Mouse (Mus musculus) layer of hippocampus, adult 8-10 months (tissue): ENCODE data around the gene Peli2. TPM values are rescaled to one million over a fixed set of nuclear protein-coding genes. Genes with fewer than 3 reads are reported as not detected.

ENCODE experiments used
- DNase-seq, 2 experiments: peaks; one replicate each; pipeline ENCODE4 v3.0.0; 2022; ENCODE audit warnings: low spot score in 2 of 2
- total RNA-seq, 4 experiments: library from RNA; stranded (reverse); gene quantifications; 2 replicates each; pipeline ENCODE4 v1.2.4; 2022

Peli2 gene
- total RNA-seq, 4 experiments from 2014 or later = 24.2 to 36.6 (median 30.0) TPM

DNA sequence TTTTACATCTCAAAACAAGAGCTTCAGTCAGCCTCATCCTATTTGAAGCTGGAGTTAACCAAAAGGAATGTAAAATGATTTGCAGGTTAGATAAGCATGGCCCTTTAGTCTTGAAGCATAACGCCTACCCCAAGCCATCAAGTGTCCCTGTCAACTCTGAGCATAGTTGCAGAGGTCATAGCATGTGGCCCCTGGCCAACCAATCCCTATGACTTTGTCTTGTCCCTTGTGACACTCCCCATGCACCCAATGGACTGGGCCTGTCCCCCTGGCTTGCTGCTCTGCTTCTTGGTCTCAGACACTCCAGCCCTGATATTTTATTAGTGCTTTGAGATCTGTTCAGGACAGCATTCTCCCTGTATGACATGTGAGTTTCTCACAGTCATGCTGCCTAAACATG, 30.3 kb downstream of the Peli2 start:
- DNase-seq = no peak

DNA sequence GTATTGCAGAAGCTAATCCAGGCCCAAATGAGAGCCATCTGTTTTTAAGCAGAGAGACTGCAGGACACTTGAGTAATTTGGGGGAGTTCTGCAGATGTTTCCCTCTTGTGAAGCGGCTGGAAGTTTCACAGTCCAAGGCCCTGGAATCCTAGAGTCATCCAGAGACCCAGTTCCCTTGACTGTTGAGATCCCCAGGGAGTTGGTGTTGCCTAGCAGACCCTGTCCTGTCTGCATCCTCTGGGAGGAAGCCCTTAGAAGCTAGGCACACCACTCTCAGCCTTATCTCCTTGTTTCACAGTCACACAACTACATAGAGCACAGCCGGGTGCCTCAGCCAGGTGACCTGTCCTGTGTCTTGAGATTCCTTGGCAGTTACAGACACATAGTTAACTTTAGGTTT, 30.9 kb downstream of the Peli2 start:
- no peak for DNase-seq

DNA sequence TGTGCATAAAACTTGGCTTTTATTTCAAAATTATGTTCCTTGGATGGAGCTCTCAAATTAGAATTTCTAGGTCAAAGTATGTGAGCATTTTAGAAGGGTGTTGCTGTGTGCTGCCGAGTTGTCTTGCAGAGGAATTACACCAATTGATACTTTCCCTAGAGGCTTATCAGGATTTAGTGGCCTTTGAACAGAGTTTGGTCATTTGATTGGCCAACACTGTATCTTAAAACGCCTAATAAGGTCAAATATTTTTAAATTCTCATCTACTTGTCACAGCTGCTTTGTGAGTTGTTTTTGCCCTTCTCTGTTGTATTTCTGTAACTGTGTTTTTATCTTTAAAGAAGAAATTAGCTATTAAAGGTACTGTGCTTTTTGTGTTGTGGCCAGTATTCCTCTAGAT, 32.4 kb downstream of the Peli2 start:
- DNase-seq = no peak

DNA sequence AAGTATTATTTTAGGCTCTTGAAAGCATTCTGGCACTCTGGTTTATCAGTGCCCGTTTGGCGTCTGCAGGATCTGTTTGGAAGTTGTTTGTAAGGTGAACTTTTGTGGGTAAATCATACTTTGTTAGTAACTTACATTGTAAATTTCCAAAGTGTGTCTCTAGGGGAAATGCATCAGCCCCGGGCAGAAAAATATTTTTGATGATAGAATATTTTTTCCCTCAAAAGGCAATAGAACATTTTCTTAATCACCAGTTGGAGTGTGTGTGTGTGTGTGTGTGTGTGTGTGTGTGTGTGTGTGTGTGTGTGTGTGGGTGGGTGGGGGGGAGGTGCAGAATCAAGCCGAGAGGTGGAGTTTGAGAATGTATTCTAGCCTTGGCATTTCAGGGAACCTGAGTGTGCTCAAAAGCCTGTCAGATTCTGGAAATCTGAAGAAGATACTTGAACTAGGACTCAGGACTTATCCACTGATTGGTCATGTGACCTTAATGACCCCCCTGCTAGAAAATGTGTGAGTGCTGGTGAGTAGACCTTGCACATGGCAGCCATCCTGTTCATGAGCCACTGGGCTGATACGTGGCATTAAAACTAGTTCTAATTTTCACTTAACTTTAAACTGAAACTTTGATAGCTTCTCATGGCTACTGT, 33.4 kb downstream of the Peli2 start:
- DNase-seq = no peak

DNA sequence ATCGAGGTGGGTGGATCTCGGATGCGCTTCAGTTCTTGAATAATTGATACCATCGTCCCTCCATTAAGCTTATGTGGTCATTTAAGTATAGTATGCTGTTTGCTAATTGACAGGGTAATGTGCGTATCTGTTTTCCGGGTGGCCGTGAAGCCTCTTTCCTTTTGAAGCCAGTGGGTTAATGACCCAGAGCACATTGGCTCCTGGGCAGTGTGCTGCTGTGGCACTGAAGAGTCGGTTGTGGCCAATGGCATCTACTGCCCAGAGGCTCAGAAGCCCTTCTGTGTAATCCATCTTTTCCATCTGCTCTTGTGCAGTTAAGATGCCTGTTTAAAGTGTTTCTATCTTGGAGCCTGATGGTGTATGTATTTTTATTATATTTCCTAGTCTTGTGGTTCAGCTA, 34.0 kb downstream of the Peli2 start:
- DNase-seq = no peak

DNA sequence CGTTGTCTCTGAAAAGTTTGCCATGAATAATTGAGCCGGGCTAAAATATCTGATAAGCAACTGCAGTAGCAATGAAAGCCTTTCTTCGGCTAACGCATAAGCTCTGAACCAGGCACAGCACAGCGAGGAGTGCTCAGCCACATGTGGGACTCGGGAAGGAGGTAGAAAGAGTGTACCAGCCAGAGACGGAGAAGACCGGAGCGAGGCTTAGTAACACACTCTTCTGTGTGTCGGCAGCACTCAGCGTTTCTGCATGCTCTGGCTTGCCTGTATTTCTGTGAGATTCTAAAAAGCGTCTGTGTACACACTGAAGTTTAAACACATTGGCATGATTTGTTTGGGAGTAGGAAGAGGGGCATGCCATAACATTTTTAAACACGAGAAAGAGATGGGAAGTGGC, 34.5 kb downstream of the Peli2 start:
- DNase-seq = no peak

DNA sequence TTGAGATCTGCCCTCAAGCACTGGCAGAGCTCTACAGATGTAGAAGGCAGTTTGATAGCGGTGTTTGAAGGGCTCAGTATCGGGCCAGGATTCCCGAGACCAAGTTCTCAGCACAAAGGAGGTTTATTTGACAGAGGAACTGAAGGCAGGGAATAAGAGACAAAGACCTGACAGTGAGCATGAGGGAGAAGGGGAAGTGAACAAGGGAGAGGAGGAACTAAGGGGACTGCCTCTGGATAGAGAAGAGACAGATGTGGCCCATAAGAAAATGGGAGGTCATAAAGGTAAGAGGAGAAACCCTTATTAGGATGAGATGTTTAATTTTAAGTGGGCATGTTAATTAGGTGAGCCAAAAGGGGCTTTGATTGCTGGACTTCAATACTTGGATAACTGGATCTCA, 36.5 kb downstream of the Peli2 start:
- no peak for DNase-seq

DNA sequence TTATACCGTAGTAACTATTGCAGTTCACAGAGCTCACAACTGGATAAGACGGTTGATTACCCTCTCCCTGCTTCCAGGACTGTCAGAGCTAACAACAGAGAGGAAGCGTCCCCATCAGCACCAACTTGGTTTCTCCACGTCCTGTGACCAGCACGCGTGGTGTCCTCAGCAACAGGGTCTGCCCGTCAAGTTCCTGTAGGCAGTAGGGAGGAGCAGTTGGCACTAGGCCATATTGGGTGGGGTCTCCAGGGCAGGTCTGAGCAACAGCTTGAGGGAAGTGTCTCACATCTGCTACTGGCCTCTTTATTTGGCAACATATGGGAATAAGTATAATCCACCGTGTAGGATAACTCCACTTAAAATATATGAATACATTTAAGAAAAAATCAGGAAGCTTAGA, 37.2 kb downstream of the Peli2 start:
- DNase-seq = no peak

DNA sequence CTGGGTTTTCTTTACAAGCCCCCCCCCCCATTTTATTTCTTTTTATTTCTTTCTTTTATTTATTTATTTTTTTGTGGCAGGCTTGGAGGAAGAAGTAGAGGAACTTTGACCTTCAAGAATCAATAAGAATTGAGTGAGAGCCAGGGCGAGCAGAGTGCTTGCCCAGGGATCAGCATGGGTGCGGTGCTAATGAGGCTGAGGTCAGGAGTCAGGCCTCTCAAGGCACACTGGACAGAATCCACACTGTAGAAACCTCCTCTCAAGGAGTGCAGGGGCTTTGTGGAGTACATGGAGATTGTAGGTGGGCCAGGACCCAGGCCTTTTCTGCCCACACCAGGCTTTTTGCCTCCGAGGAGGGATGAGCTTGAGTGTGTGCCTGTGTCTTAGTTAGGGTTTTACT, 38.8 kb downstream of the Peli2 start:
- DNase-seq = no peak

DNA sequence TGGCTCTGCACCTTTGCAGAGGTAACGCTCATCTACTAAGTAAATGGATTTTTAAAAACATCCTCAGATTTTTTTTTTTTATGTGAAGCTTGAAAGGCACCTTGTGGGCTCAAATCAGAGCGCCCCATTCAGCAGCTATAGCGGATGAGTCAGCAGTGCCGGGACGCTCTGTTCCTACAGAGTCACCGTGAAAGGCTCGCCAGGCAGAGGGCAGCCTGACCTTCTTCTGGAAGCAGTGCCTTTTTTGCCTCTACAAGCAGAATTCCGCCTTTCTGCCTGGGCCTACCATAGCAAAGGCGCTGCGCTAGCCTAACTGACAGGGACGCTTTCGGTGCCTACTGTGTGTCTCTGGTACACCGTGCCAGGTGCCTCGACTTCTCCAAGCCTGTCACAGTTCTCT, 41.8 kb downstream of the Peli2 start:
- no peak for DNase-seq

DNA sequence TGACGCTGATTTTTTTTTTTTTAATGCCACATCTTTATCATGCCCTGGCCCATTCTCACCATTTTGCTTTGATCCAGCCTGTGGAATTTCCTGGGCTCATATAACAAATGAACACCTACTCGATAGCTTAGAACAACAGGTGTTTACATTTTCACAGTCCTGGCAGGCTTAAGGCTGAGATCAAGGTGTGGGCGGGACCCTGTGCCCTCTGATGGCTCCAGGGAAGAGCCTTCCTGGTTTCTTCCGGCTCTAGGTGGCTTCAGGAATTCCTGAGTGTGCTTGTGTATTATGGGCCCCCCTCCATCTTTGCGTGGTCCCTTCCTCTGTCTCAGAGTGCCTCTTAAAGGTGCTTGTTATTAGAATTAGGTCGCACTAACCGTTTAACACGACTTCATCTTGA, 44.3 kb downstream of the Peli2 start:
- no peak for DNase-seq

DNA sequence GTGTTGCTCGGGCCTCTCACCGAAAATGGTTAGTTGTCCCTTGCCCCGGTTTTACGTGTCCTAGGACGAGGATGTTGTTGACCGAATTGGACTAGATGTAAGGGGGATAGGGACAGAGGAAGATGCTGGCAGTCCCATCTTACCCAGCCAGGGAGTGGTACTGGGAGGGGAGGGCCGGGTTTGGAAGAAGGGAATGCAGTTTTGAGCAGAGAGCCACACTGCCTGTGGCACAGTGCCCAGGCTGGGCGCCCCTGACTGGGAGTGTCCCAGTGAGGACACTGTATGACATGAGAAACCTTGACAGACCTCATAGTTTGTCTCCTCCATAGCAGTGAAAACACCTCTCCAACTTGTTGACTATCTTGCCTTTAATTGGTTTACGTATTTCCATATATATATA, 45.8 kb downstream of the Peli2 start:
- DNase-seq = no peak

DNA sequence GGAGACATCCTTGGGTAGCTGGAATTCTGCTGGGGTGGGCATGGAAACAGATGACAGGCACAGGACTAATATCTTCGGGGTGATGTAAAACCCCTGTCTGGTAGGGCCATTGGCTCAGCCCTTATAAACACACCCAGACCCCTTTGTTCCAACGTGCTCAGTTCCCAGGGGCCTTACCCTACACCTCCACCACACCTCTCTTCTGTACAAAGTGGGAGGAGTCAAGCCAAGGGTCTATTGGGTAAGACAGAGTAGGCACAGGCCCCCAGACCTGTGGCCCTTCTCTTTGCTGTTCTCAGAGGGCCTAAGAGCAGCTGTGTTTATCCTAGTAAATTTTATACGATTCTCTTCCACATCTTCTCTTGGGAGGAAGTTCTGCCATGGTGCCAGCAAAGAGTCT, 46.4 kb downstream of the Peli2 start:
- no peak for DNase-seq

DNA sequence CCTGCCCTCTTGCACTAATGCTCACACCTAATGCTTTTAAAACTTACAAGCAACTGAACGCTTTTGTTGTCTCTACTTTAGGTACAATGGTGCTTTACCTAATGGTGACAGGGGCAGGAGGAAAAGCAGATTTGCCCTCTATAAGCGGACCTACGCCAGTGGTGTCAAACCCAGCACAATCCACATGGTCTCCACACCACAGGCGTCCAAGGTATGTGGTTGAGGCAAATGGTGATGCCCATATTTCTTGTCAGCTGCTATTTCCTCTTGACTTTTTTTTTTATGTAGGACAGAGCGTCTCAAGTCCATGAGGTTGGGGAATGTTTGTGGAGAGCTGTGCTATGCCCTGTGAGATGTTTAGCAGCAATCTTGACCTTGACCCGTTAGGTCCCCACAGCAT, 47.5 kb downstream of the Peli2 start:
- DNase-seq = no peak

DNA sequence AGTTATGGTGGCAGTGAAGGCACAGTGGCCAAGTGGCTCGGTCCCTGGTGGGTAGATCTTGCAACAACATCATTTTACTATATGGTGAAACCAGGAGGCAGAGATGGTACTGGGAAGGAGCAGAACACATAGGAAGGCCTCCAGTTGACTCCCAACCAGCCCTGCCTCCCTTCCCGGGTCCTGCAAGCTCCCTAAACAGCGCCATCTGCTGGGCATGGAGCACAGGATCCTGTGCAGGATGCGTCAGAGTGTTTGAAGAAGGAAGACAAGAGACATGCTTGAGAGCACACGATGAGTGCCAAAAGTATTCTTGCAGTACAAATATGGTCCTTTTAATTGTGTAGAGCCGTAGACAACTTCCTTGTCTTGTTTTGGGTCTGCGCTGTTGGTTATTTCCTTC, 49.3 kb downstream of the Peli2 start:
- DNase-seq = no peak

DNA sequence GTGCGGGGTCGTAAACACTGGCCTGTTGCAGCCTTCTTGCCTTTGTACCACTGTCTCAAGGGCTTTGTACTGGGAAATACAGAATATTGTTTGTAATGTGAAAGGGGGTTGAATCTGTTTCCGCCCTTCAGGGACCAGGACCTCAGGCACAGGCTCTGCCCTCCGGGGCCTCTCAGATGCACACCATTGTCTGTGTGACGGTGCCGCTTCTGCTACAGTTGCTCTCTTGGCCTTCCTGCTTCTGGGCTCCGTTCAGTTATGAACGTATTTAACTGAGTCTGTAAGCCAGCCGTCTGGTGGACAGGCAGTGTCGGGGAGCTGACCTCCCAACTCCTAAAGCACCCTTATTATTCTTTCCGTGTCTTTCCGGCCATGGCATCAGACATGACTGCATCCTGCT, 50.6 kb downstream of the Peli2 start:
- no peak for DNase-seq

DNA sequence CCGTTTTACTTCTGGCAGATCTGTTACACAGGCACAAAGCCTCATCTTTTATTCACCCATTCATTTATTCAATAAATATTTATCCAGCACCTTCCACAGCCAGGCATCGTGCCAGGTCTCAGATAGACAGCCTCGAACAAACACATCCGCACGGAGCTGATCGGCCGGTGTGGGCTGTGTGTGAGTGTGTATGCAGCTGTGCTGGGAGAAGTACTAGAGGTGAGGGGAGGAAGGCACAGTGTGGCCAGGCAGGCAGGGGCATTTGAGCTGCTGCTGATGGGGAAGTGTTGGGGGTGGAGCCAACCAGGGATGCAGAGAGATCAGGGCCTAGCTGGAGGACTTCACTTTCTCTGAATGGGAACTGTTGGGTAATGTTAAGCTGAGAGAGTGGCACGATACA, 51.4 kb downstream of the Peli2 start:
- no peak for DNase-seq

DNA sequence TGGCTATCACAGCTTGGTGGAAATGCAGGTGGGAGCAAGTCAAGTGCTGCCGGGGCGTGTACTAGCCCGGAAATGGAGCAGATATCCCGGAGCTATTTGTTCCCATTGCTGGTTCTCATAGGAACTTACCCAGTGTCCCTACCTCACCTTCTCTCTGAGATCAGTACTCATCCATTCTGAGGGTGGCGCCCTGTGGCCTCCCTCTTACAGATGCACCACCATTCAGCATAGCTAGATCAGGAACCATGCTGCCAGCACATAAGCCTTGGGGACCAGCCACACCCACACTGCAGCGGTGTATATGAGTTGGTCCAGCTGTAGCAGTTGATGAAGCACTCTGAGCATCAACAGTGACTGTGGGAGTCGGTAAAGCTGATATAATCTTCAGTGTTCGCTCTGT, 52.3 kb downstream of the Peli2 start:
- DNase-seq = no peak

DNA sequence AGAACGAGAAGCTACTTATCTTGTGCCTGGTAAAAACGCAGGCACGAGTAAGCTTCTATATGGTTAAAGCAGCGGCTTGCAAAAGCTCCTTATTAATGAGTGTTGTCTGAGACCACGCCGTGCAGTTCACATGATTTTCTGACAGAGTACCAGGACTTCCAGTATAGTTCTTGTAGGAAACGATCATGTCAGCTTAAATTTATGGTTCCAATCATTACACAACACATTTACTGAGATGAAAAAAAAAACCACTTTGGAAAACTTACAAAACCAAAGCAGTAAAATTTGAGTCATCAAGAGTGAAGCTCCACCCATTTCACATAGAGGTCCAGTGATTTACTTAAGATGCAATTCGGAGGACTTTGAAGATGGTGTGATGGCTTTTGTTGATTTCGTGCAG, 53.2 kb downstream of the Peli2 start:
- no peak for DNase-seq

DNA sequence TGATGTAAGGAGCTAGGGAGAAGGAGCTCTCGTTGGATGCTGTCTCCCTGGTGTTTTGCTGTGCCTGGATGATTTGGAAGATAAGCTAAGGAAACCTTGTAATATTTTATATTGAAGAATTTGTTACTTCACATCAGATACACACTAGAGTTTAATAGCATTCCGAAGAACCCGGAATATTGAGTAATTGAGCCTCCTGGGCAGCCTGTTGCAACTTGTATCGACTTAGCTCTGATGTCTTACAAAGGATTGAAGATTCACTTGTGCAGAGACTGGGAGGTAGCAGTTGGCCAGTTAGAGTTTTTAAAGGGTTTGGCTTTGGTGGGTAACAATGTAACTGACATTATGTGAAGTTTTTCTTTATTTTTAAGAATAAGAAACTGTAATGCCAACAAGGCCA, 53.7 kb downstream of the Peli2 start:
- DNase-seq = no peak

DNA sequence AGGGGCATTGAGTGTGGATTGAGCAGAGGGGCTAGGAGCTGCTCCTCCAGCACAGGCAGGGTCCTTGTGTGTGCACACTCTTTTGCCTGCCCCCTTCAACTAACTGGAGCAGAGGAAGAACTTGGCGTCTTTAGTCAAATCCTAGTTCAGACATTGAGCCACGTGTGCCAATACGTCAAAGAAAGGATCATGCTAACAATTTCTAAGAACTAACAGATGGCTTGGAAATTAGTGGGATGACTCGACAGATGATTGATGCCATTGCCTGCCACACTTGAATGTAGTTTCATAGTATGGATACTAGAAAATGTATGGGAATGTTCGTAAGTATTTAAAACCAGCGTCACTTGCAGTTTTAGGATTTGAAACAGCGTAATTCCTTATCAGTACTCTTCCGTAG, 54.5 kb downstream of the Peli2 start:
- no peak for DNase-seq

DNA sequence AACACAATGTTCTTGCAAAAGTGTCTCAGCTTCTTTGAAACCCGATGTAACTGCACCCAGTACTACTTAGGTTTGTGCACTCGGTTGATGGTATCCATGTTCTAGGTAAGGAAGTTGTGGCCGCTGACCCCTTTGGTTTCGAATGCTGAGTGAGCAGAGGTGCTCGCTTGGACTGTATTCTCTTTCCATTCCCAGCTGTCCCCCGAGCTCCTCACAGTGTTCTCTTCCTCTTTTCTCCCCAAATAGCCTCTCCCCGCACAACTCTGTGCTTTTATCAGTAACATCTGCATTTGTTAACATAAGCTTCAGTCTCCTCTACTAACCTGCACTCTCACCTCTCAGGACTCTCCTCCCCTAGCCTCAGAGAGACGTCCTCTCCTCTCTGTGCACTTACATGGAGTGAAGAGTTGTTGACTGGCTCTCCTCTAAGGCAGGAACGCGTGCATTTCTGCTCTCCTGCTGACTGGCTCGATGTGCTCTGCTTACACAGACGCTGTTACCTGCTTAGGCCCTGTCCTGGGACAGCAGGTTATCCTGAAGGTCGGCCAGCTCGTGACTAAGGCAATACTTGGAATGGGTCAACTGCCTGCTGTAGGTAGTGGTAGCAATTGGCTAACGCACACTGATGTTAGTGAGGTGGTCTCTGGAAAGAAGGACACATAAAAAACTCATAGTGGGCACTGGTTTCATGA, 57.8 kb downstream of the Peli2 start:
- DNase-seq = no peak

DNA sequence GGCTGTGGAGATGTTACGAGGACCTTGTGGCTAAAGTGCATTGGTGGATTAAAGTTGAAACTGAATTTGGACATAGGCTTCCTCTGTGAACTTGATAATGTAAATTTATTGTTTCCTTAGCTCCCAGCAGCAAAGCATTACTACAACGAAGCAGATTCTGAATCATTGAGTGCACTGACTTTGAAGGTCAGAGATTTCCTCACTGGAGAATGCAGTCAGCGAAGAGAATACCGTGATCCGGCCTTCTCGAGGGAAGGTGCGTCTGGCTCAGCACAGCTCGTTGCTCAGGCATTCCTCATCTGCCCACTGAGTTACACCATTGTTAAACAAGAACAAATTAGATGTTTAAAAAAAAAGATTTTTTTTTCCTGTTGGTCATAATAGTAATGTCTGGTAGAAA, 58.4 kb downstream of the Peli2 start:
- DNase-seq = no peak

DNA sequence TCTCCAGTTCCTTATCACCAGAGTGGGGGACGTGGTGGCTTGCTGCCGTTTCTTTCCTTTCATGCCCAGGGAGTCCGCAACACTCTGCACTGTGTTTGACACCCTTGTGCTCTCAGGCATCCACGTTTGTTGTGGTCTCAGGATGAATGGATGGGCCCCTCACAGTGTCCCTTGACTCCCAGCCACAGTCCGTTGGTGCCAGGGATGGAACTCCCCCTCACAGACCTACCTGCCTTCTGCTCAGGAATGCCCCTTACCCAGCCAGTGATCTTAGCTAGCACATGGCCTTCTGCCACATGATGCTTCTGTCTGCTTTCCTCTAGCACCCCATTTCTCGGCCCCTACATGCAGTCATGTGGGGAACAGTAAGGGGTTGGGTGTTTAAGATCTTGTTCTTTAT, 65.7 kb downstream of the Peli2 start:
- DNase-seq = no peak
